Mouse (Mus musculus): ENCODE measurements at regions not wholly inside any gene's neighbourhood (a gene's known extent, or its start where the extent isn't known, plus 50 kb on each side); places are given as distances from the start of the nearest gene placed in this dataset.
"Not testable (repeated sequence)": the region's sequence is repeated elsewhere in the genome, so short reads cannot be mapped to it uniquely, and the experiment has no call there.

- Histone ChIP-seq H3K36me3 (ENCODE audit: control insufficient read depth, insufficient read depth, low read length) (no peaks in the 10 kb centered on the region), H3K4me3 (ENCODE audit: low read depth, low read length) (no peak overlapping the region), H3K27ac (ENCODE audit: low read depth, low read length) (no peak overlapping the region), H3K4me2 (replicated peaks; ENCODE audit: low read depth, low read length) (no peak overlapping the region), H3K27me3 (ENCODE audit: control insufficient read depth, insufficient read depth, low read length) (no peaks in the 10 kb centered on the region), H3K9me3 (ENCODE audit: control insufficient read depth, low read length) (no peaks in the 10 kb centered on the region), H3K9ac (ENCODE audit: low read depth, low read length) (no peak overlapping the region), H3K4me1 (replicated peaks; ENCODE audit: control insufficient read depth, insufficient read depth, low read length) (no peaks in the 10 kb centered on the region)
- 4% methylated on average over 3 of the region's 3 CpGs for WGBS
- DNase-seq (ENCODE audit: low spot score) (peak; percentile 6), ATAC-seq (ENCODE audit: low FRiP score) (peak; percentile 35)
Measured at GRCm38 (mm10) chr4:17092132-17092531, 2513.1 kb upstream of the Gm12353 start.

GRCm38 (mm10) chr4:17107916-17108315, 2497.3 kb upstream of the Gm12353 start:
- H3K27ac ChIP-seq (ENCODE audit: low read depth, low read length); H3K4me2 ChIP-seq (replicated peaks; ENCODE audit: low read depth, low read length); H3K9ac ChIP-seq (ENCODE audit: low read depth, low read length); H3K4me3 ChIP-seq (ENCODE audit: low read depth, low read length); ATAC-seq (ENCODE audit: low FRiP score); DNase-seq (ENCODE audit: low spot score); H3K9me3 ChIP-seq (ENCODE audit: control insufficient read depth, low read length); H3K4me1 ChIP-seq (replicated peaks; ENCODE audit: control insufficient read depth, insufficient read depth, low read length); H3K27me3 ChIP-seq (ENCODE audit: control insufficient read depth, insufficient read depth, low read length); H3K36me3 ChIP-seq (ENCODE audit: control insufficient read depth, insufficient read depth, low read length): not testable (repeated sequence)

Data from hindbrain, embryonic 11.5 days (tissue).